Mouse (Mus musculus) forebrain, embryonic 15.5 days (tissue): Measurements from ENCODE around the gene March10. TPM values are rescaled to one million over a fixed set of nuclear protein-coding genes. Genes with fewer than 3 reads are reported as not detected.

Experiments
- ATAC-seq: fragments of 200-750 bp; cut with Nextera tagmentation; replicated peaks from 2 replicates; pipeline ENCODE4 v1.8.0; 2017; ENCODE audit warnings: mild to moderate bottlenecking, moderate TSS enrichment, moderate library complexity
- H3K27ac ChIP-seq: fragments of 300-500 bp; sonication (generic); replicated peaks from 2 replicates; pipeline ENCODE4 v1.5.1; 2015; ENCODE audit warnings: mild to moderate bottlenecking, inconsistent platforms
- H3K27me3 ChIP-seq: fragments of 300-500 bp; sonication (generic); 2 replicates; pipeline ENCODE4 v1.6.1; 2015; ENCODE audit warnings: inconsistent platforms
- H3K36me3 ChIP-seq: fragments of 300-500 bp; sonication (generic); 2 replicates; pipeline ENCODE4 v1.6.1; 2015; ENCODE audit warnings: mild to moderate bottlenecking, inconsistent platforms
- H3K4me1 ChIP-seq: fragments of 300-500 bp; sonication (generic); 2 replicates; pipeline ENCODE4 v1.6.1; 2015; ENCODE audit warnings: inconsistent platforms
- H3K4me2 ChIP-seq: fragments of 300-500 bp; sonication (generic); replicated peaks from 2 replicates; pipeline ENCODE4 v1.6.1; 2015; ENCODE audit warnings: mild to moderate bottlenecking, inconsistent platforms
- H3K4me3 ChIP-seq: fragments of 300-500 bp; sonication (generic); 2 replicates; pipeline ENCODE4 v1.5.1; 2015; ENCODE audit warnings: mild to moderate bottlenecking, inconsistent platforms
- H3K9ac ChIP-seq: fragments of 300-500 bp; sonication (generic); replicated peaks from 2 replicates; pipeline ENCODE4 v1.6.1; 2015; ENCODE audit warnings: mild to moderate bottlenecking, inconsistent platforms
- H3K9me3 ChIP-seq: fragments of 300-500 bp; sonication (generic); 2 replicates; pipeline ENCODE4 v1.6.1; 2016; ENCODE audit warnings: inconsistent platforms
- WGBS: fragments of 180-500 bp; shearing (Covaris S2); methylation state at CpG from one replicate; pipeline ENCODE4 v1.1.7; 2015; ENCODE audit warnings: mixed read lengths; 5-methylcytosine and 5-hydroxymethylcytosine counted together
- polyA plus RNA-seq: library from polyadenylated mRNA; unstranded; fragments of >200 nt; fragmentation: Nextera tagmentation; extraction: Ambion mirVana; gene quantifications from 2 replicates; pipeline ENCODE4 v1.2.1, GENCODE M21; 2015

Gene March10
- polyA plus RNA-seq, 1 experiment from 2014 or later, result 0.34 TPM

GRCm38 (mm10) chr11:105482747-105483146 is 26.2 kb upstream of the March10 start:
- Histone ChIP-seq H3K27me3 (no peaks in the 10 kb centered on the region), H3K9ac (no peak overlapping the region), H3K4me1 (no peaks in the 10 kb centered on the region), H3K36me3 (no peaks in the 10 kb centered on the region), H3K9me3 (no peaks in the 10 kb centered on the region), H3K4me2 (no peak overlapping the region), H3K27ac (no peak overlapping the region), H3K4me3 (no peak overlapping the region)
- no peak for ATAC-seq
- WGBS, result 70% methylated on average over 2 of the region's 2 CpGs

DNA sequence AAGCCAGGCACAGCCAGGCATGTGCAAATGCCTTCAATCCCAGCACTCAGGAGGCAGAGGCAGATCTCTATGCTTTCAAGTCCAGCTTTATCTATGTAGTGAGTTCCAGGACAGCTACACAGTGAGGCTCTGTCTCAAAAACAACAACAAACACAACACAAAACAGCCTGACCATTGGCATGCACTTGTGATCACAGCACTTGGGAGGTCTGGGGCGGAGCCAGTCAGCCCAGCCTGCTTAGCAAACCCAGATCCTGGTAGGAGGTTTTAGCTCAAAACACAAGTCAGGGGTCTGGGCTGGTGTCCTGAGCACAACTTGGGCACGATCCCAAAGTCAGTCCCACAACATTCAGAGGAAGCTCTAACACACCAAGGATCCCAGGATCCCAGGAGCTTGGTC is 18.2 kb upstream of the March10 start:
- 61% methylated on average over 2 of the region's 2 CpGs for WGBS

GRCm38 (mm10) chr11:105474352-105474736 is 17.8 kb upstream of the March10 start:
- Histone ChIP-seq H3K4me2 (no peak overlapping the region), H3K9me3 (no peaks in the 10 kb centered on the region), H3K4me3 (no peak overlapping the region), H3K27ac (peak overlapping the region; percentile 68; the same call in 1 of the 2 replicates), H3K9ac (no peak overlapping the region), H3K27me3 (no peaks in the 10 kb centered on the region), H3K4me1 (peaks cover 32% of the 10 kb centered on the region), H3K36me3 (no peaks in the 10 kb centered on the region)
- WGBS, result 43% methylated on average over 6 of the region's 6 CpGs
- ATAC-seq, result no peak

More for the DNA sequence above, 18.2 kb upstream of the March10 start:
- Histone ChIP-seq H3K4me3 (no peak overlapping the region), H3K27me3 (no peaks in the 10 kb centered on the region), H3K4me1 (peaks cover 29% of the 10 kb centered on the region), H3K27ac (no peak overlapping the region), H3K36me3 (no peaks in the 10 kb centered on the region), H3K9ac (no peak overlapping the region), H3K9me3 (no peaks in the 10 kb centered on the region), H3K4me2 (no peak overlapping the region)
- ATAC-seq, result no peak

- peaks cover 35% of the 10 kb centered on the region for H3K4me1 ChIP-seq
- H3K36me3 ChIP-seq, result no peaks in the 10 kb centered on the region
- H3K4me3 ChIP-seq, result no peak overlapping the region
- H3K9me3 ChIP-seq, result no peaks in the 10 kb centered on the region
- 16% methylated on average over 5 of the region's 5 CpGs for WGBS
- no peaks in the 10 kb centered on the region for H3K27me3 ChIP-seq
- no peak overlapping the region for H3K9ac ChIP-seq
- H3K27ac ChIP-seq, result peak overlapping the region; percentile 68
- ATAC-seq, result peak; percentile 88
- no peak overlapping the region for H3K4me2 ChIP-seq
Observed at GRCm38 (mm10) chr11:105473716-105474351, 17.3 kb upstream of the March10 start.

DNA sequence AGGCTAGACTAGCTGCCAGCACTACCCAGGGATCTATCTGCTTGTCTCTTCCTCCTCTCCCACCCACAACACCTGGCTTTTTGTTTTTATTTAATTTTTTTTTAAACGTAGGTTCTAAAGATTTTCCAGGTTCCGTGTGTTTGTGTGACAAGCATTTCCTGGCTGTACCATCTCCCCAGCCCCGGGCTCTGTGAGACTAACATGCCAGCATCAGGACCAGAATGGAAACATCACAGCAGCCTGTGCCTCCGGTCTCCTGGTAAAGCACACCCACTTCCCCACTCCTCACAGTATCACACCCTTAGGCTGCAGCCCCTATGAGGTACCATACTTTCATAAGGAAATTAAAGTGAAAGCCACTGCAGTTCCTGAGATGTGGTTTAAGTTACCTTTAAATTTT is 16.1 kb upstream of the March10 start:
- H3K27me3 ChIP-seq, result no peaks in the 10 kb centered on the region
- no peaks in the 10 kb centered on the region for H3K9me3 ChIP-seq
- H3K9ac ChIP-seq, result no peak overlapping the region
- H3K27ac ChIP-seq, result no peak overlapping the region
- H3K4me2 ChIP-seq, result no peak overlapping the region
- H3K36me3 ChIP-seq, result no peaks in the 10 kb centered on the region
- 71% methylated on average over 4 of the region's 4 CpGs for WGBS
- no peak for ATAC-seq
- peaks cover 38% of the 10 kb centered on the region for H3K4me1 ChIP-seq
- H3K4me3 ChIP-seq, result no peak overlapping the region

DNA sequence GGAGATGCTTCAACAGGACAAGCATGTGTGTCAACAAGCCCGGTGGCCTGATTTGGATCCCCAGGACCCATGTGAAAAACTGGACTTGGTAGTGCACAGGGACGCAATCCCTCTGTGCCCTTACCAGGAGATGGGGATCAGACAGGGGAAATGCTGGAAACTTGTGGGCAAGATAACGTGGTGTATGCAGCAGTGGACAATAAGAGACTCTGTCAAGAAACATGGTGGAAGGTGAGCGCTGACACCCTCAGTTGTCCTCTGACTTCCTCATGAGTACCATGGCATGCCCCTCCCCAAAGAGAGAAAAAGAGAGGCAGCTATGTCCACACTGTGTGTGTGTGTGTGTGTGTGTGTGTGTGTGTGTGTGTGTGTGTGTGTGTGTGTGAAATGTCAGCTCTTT is 14.4 kb upstream of the March10 start:
- Histone ChIP-seq H3K4me2 (no peak overlapping the region), H3K4me3 (no peak overlapping the region), H3K9ac (no peak overlapping the region), H3K36me3 (no peaks in the 10 kb centered on the region), H3K27ac (no peak overlapping the region), H3K27me3 (no peaks in the 10 kb centered on the region), H3K4me1 (peaks cover 45% of the 10 kb centered on the region), H3K9me3 (no peaks in the 10 kb centered on the region)
- 93% methylated on average over 4 of the region's 4 CpGs for WGBS
- no peak for ATAC-seq

GRCm38 (mm10) chr11:105469561-105469960 is 13.0 kb upstream of the March10 start:
- Histone ChIP-seq H3K27ac (no peak overlapping the region), H3K9ac (no peak overlapping the region)

DNA sequence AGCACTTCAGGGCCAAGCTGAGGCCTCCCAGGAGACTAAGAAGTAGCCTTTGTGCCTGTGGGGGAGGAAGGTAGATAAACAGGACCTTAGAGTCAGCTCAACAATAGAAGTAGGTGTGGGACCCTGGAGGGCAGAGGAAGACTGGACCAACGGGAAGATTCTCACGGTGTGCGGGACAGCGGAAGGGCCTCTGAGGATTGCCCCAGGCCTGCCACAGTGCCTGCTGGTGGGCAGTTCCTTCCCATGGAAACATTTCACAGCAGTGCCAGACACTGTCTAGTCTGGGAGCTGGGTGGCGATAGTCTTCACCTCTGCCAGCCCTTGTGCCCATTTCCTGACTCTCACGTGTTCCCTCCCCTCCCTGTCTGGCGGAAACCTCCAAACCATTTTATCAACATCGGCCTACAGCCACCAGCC is 12.6 kb upstream of the March10 start:
- no peaks in the 10 kb centered on the region for H3K9me3 ChIP-seq
- no peak for ATAC-seq
- H3K4me3 ChIP-seq, result no peak overlapping the region
- peaks cover 35% of the 10 kb centered on the region for H3K4me1 ChIP-seq
- no peak overlapping the region for H3K9ac ChIP-seq
- 67% methylated on average over 8 of the region's 8 CpGs for WGBS
- no peak overlapping the region for H3K4me2 ChIP-seq
- no peaks in the 10 kb centered on the region for H3K36me3 ChIP-seq
- H3K27me3 ChIP-seq, result no peaks in the 10 kb centered on the region
- H3K27ac ChIP-seq, result no peak overlapping the region

More at GRCm38 (mm10) chr11:105469561-105469960, 13.0 kb upstream of the March10 start:
- H3K4me3 ChIP-seq, result no peak overlapping the region
- no peaks in the 10 kb centered on the region for H3K27me3 ChIP-seq
- H3K4me2 ChIP-seq, result no peak overlapping the region
- H3K36me3 ChIP-seq, result no peaks in the 10 kb centered on the region
- peaks cover 40% of the 10 kb centered on the region for H3K4me1 ChIP-seq
- no peak for ATAC-seq
- 65% methylated on average over 4 of the region's 4 CpGs for WGBS
- no peaks in the 10 kb centered on the region for H3K9me3 ChIP-seq

- WGBS, result 69% methylated on average over 5 of the region's 5 CpGs
- H3K4me2 ChIP-seq, result no peak overlapping the region
- H3K36me3 ChIP-seq, result no peaks in the 10 kb centered on the region
- ATAC-seq, result no peak
- no peaks in the 10 kb centered on the region for H3K27me3 ChIP-seq
- H3K9me3 ChIP-seq, result no peaks in the 10 kb centered on the region
- H3K4me1 ChIP-seq, result peaks cover 29% of the 10 kb centered on the region
- no peak overlapping the region for H3K27ac ChIP-seq
- no peak overlapping the region for H3K9ac ChIP-seq
- H3K4me3 ChIP-seq, result no peak overlapping the region
Observed at GRCm38 (mm10) chr11:105468436-105468835, 11.9 kb upstream of the March10 start.

DNA sequence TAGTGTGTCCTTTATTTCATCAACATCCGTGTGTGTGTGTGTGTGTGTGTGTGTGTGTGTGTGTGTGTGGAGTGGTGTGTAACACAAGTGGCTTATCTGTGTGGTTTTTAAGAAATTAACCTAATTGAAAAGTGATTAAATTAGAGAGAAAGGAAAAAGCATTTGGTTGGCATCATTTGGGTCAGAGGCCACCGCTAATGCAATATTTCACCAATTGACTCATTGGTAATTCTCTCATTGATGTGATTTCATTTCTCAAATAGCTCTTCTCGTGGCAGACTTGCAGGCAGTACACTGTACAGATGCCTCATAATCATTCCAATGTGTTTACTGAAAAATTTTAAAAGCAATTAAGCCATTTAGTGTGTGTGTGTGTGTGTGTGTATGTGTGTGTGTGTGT is 11.3 kb upstream of the March10 start:
- H3K4me2 ChIP-seq, result no peak overlapping the region
- H3K9me3 ChIP-seq, result no peaks in the 10 kb centered on the region
- WGBS, result 71% methylated on average over 3 of the region's 3 CpGs
- H3K9ac ChIP-seq, result no peak overlapping the region
- no peak for ATAC-seq
- no peaks in the 10 kb centered on the region for H3K36me3 ChIP-seq
- no peak overlapping the region for H3K4me3 ChIP-seq
- H3K27ac ChIP-seq, result no peak overlapping the region
- H3K27me3 ChIP-seq, result no peaks in the 10 kb centered on the region
- H3K4me1 ChIP-seq, result peaks cover 23% of the 10 kb centered on the region

DNA sequence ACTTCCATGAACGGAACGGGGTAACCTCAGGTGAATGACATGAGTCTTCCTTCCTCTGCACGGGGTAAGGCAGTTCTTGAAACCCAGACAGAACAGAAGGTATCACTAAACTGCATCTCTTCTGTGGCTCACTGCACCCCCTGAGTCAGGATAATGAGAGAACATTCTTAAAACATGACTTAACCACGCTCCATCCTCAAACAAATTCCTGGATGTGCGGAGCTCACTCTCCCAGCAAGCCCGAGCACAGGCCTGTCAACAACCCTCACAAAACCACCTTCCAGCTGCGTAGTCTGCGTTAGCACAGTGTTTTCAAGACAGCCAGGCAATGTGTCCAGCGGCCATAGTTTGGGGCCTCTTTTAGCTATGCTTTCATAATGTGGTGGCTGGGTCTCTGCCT is 10.7 kb upstream of the March10 start:
- Histone ChIP-seq H3K4me2 (no peak overlapping the region), H3K4me1 (peaks cover 18% of the 10 kb centered on the region), H3K27me3 (no peaks in the 10 kb centered on the region), H3K36me3 (no peaks in the 10 kb centered on the region), H3K9ac (no peak overlapping the region), H3K27ac (no peak overlapping the region; the same call in 1 of the 2 replicates), H3K9me3 (no peaks in the 10 kb centered on the region), H3K4me3 (no peak overlapping the region)
- ATAC-seq, result no peak
- 36% methylated on average over 9 of the region's 9 CpGs for WGBS

DNA sequence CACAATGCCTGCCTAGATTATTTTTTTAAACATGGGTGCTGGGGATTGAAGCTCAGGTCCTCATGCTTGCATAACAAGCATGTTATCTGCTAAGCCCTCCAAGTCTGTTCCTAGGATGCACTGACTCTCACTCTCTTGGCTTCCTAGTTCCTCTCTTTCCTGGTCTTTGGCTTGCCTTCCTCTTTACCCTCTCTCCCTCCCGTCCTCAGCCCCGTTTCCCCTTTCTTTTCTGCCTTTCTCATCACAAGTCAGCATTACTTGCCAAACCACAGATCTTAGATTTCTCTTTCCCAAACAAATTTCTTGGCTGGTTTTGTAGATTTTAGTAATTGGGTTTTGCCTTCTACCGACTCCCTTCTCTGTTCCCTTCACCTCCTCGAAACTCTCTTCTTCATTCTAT is 10.2 kb upstream of the March10 start:
- Histone ChIP-seq H3K9ac (no peak overlapping the region), H3K4me1 (peaks cover 18% of the 10 kb centered on the region), H3K9me3 (no peaks in the 10 kb centered on the region), H3K4me2 (no peak overlapping the region), H3K27ac (no peak overlapping the region), H3K4me3 (no peak overlapping the region), H3K36me3 (no peaks in the 10 kb centered on the region), H3K27me3 (no peaks in the 10 kb centered on the region)
- no peak for ATAC-seq
- 60% methylated on average over 4 of the region's 4 CpGs for WGBS

DNA sequence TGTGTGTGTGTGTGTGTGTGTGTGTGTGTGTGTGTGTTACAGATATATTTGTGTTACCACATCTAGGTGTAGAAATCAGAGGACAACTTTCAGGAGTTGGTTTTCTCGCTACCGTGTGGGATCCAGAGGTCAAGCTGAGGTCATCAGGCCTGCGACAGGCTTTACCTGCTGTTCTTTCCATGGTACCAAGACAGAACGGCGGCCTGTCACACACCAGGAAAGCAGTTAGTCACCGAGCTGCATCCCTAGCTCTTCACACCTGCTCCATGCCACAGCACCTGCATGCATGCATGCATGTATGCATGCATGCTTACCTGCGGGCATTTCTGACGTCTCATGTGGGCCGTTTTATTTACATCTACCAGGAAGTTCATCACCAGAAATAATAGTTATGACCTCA is 9.0 kb upstream of the March10 start:
- H3K36me3 ChIP-seq, result no peaks in the 10 kb centered on the region
- H3K27me3 ChIP-seq, result no peaks in the 10 kb centered on the region
- peaks cover 18% of the 10 kb centered on the region for H3K4me1 ChIP-seq
- no peak overlapping the region for H3K4me2 ChIP-seq
- 85% methylated on average over 9 of the region's 9 CpGs for WGBS
- no peak overlapping the region for H3K4me3 ChIP-seq
- no peaks in the 10 kb centered on the region for H3K9me3 ChIP-seq
- no peak for ATAC-seq
- no peak overlapping the region for H3K27ac ChIP-seq
- H3K9ac ChIP-seq, result no peak overlapping the region
